Mouse (Mus musculus): ENCODE measurements at regions not wholly inside any gene's neighbourhood (a gene's known extent, or its start where the extent isn't known, plus 50 kb on each side); places are given as distances from the start of the nearest gene placed in this dataset.
A peak's percentile ranks its signal among the peaks of the same experiment; 100 is the strongest.

DNA sequence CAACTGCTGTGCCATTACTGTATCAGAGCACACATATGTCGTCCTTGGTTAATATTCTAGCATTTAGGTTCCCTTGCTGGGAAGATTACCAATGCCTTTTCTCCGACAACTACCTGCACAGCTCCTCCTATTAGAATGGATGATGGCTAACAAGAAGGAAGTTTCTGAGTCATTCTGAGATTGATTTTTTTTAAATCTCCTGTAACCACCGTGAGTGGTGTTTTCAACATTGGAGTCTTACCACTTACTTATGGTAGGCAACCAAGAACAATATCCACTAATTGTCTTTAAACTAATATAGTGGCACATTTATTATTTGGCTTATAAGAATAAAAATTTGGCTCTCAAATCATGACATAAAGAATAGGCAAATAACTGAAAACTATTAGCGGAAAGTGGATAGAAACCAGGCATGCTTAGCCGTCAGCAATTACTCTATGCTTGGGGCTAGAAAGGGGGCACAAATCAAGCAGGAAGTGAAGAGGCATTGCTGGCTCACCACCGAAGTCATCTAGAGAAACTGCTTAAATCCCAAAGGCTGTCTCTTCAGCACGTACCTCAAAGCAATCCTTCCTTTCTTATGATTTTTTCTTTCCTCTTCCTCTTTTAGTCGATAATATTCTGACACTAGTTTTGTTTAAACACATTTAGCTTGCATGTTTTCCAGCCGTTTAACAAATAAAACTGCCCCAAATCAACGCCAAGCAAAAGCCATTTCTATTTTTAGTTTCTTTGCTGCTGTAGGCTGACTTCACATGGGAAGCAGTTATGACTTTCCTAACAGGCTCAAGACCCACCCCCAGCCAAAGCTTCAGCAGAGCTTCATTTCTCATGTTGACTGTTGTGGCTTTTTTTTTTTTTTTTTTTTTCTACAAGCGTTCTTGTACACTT, 484.8 kb upstream of the Gm7489 start:
- DNase-seq = peak; percentile 33

DNA sequence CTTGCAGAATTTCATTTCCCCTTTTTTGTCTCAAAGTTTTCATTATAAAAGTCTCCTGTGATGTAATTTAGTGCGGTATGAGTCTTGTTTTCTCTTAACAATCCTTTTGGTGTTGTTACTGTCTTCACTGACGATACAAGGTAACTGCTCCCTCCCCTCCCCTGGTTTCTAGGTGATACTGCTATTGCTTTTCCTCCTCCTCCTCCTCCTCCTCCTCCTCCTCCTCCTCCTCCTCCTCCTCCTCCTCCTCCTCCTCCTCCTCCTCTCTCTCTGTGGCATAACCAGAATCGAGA, 484.2 kb upstream of the Gm7489 start:
- no peak for DNase-seq

Data from lung, postnatal 10 days (tissue).